Mouse (Mus musculus): Measurements from ENCODE around the gene Ccdc172.
A peak's percentile ranks its signal among the peaks of the same experiment; 100 is the strongest.

Gene Ccdc172

DNA sequence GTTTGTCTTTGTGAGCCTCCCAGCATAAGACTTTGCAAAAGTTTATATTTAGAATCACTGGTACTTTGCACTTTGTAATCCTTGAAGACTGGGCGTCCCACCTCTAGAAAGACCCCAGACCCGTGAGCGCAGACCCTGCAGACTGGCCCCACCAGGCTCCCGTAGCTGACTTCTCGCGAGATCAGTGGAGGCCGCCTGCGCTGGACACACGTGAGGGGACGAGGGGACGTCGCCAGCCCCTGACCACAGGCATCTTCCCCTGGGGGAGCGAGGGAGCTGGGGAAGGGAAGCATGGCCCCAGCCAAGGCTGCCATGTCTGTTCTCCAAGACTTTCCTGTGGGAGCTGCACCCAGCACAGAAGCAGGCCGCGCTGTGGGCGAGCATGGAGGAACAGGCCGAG is at the start of gene Ccdc172:
Ccdc172 (plus strand) TSS at position 176 of the 400 bp plus-strand sequence.
- DNase-seq (ENCODE audit: low spot score): no peak

DNA sequence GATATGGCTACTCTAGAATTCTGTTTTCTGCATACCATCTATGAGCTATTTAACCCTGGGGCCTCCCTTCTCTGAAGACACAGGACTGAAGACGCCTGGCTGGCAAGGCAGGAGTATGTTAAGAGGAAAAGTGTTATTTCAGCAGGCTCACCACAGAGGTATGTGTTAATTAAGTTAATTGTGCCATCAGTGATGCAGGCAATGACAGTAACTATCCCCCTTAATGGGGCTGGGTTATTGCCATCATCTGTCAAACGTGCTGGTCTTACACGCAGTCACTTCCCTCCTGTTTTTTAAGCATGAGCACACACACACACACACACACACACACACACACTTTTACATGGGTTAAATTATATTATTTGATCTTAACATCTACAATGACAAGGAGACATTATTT is 48.0 kb upstream of the Ccdc172 start:
- no peak for DNase-seq (ENCODE audit: low spot score)

DNA sequence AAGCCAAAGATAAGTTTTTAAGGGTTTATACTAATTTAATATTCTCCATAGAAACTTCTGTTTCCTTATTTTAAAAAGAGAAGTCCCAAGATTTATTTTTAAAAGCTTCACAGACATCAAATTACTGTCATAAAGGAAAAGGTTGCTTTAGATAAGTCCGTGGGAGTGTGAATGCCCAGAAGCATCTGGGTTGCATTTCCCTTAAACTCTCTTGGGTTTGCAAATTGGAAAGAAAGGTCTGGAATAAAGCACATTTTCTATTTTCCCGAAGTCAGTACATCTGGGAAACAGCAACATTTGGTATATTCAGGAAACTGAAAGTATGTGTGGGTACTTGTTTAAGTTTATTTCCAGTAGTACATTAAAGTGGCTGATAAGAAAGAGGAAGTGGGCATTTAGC is 43.5 kb upstream of the Ccdc172 start:
- no peak for DNase-seq (ENCODE audit: low spot score)

DNA sequence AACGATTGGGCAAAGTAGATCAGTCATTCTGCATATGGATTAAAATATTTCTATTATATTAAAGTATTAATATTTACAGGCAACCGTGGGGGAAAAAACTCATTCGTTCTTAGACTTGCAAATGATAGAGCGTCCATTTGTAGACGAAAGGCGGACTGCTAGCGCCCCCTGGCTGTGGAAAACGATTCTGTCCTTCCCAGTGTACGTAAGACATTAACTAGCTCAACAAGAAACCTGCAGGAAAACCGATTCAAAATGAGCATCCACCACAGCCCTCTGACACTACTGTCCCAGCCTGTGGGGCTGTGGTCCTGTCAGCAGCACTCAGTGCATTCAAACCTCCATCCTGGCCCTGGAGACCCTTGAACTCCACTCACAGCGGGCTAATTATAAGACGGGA is 42.4 kb upstream of the Ccdc172 start:
- peak; percentile 86 for DNase-seq (ENCODE audit: low spot score)

DNA sequence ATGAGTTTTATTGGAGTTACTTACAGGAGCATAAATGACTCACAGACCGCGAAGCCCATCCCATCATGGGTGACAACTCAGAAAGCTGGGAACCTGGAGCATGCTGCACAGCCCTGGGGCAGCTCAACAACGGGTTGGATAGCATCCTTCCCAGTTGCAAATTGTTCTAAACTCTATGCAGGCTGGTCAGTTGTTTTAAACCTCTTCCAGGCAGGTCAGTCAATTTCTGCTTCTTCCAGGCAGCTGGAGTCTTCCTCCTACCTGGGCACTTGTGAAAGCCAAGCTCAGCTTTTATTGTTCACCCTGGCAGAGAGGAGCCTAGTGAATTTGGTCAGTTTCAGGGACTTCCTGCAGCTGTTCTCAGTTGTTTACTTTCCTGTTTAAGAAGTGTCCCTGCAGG is 37.5 kb upstream of the Ccdc172 start:
- no peak for DNase-seq (ENCODE audit: low spot score)

DNA sequence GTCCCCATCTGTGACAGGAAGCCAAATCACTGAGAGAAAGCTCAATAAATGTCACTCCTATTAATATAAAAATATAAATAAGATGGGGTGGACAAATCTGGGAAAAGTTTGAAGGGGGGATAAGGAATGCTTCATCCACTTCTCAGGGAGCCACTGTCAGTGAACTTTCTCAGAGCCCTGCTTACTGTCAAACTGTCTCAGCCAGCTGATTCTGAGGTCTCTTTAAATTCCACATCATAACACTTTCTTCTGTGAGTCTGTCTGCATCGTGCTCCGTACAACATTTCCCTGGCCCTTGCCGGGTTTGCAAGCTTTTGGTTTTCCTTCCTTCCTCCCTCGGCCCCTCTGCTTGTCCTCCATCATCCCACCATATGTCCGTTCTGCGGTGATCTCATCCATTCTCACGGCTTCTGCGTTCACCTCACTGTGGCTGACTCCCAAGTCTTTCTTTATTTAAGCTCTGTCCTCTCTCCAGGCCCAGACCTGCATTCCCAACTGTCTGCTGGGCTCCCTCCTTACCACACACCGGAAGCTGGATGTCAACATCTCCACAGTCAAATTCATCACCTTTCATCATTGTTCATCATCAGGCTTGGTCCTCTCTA is 29.3 kb upstream of the Ccdc172 start:
- no peak for DNase-seq (ENCODE audit: low spot score)

DNA sequence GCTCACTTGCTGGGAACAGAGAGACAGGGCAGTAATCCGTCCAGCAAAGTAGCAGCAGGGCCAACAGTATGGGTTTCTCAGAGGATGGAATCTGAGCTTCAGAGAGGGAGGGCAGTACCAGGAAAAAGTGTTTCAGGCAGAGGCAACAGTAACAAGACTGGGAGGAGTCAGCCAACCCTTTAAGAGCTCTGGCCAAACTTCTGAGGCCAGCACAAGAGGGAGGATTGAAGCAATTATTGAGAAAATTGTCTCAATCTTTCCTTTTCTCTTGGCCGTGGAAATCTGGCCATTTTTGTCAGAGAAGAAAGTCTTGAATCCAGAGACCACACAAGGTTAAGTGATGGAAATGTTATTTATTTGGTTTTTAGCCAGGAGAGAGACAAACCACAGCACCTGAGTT is 25.1 kb upstream of the Ccdc172 start:
- no peak for DNase-seq (ENCODE audit: low spot score)

DNA sequence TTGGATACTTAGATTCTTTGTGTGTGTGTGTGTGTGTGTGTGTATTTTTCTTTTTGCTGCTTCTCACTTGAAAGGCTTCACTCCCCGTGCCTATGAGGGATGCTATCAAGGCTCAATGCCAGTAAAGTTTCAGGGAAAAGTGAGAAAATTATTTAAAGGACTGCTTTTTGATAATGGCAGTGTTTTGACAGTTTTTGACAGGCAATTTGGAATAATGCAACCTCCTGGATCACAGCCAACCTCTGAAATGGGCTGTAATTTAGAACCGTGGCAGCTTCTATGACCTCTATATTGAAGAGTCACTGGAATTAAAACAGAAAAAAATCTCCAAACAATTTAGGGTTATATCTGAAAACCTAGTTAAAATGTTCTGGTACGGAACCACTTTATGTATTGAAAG is 14.7 kb upstream of the Ccdc172 start:
- DNase-seq (ENCODE audit: low spot score): no peak

DNA sequence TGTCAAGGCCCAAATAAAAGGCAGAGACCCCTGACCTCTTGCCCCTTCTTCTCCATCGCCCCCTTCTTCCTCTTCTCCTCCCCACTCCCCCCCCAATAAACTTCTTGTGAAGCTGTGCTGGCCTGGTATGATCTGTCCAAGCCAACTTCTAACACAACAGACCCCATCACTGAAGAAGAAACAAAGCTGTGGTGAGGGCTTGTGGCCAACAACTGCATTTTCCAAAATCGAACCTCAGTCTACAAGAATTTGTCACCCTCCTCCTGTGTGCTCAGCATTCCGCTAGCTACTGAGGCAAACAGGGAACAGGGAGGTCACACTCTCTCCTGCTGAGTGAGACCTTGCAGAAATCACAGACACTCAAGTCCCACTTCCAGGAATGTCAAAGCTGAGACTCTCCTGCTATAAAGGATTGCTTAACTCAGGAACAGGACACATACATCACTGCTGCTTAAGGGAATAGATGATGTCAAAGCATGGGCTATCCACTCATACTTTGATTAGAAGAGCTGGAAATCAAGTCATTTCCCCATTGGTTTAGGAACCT is 12.3 kb upstream of the Ccdc172 start:
- DNase-seq (ENCODE audit: low spot score): no peak

DNA sequence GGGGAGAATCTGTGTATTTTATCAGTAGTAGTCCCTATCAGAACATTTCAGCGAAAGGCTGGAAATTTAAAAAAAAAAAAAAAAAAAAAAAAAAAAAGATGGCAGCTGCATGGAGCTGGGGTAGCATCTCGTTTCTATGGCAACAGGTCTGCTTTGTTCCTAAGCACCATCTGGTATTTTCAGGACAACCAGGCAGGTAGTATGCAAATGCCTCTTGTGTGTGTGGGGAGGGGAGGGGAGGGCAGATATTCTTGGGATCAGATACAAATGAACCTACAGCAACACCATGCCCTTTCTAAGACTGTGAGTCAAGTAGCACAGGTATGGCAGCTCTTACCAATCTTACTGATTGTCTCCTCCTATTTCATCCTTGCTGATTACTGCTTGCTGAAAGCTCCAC is 11.7 kb upstream of the Ccdc172 start:
- no peak for DNase-seq (ENCODE audit: low spot score)

DNA sequence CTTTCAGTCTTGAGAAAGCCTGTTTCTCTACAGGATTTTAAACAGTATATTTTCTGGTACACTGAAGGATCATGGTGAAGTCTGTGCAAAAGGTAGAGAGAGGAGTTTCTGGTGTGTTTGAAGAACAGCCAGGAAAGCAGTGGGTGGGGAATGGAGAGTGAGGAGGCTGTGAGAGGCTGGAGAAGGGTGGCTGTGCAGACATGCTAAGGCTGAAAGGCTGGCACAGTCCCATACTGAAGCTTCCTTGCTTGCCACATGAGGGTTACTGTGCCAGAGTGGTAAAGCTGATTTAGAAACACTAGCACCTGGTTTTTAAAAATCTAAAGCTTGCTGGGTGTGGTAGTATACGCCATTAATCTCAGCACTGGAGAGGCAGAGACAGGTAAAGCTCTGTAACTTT is 9.9 kb downstream of the Ccdc172 start:
- no peak for DNase-seq (ENCODE audit: low spot score)

DNA sequence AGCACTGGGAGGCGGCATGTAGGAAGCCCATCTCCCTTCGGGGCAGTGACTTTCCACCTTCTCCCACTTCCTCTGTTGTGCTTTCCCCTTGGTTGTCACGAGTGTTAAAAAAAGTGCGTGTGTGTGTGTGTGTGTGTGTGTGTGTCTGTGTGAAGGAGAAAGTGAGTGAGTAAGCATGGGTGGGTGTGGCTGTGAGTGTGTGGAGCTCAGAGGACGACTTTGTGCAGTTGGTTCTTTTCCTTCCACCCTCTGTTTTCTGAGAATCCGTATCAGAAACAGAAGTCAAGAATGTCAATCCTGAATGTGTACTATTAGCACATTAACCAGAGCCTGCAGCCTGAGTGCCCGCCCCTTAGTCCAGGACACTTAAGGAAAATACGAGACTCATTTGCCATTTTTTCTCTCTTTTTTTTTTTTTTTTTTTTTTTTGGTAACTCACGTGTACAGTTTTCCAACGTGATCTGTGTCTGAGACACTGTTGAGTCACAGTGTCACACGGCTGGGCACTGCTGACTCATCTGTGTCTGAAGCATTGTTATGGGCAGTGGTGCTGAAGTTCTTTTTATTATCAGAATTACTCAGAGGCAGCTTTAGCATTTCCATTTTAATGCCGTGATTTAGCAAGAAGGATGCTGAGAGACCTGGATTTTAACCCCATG is 12.1 kb downstream of the Ccdc172 start:
- no peak for DNase-seq (ENCODE audit: low spot score)

DNA sequence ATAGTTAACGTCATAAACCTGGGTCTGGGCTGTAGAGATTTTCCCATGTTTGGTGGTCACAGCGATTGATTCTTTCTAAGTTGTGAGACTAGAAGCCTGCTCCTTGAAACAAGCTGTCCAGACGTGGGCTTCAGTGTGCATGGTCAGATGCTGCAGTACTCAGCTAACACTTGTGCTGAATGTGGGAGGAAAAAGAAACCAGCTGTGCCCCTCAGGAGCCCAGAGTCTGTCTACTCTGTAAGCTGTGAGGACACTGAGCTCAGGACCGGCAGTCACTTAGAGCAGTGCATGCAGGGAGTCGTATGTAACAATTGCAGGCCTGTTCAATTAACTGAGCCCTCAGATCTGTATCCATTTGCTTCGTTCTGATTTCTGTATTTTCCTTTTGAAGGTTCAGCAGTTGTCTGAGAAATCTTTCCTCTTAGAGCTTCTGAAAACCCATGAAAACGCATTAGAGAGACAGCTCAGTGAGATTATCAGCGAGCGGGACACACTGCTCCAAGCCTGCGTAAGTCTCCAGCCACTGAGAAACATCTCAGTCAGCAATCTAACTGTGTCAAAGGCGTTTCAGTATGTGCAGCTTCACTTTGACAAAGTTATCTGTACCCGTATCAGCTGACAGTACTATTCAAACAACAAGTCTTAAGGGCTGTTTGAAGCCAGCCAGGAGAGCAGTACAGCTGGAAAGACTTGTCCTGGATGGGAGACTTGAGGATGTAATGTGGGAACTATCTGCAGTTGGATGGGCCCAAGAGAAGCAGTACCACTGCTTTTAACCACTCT is 13.9 kb downstream of the Ccdc172 start:
- DNase-seq (ENCODE audit: low spot score): no peak

DNA sequence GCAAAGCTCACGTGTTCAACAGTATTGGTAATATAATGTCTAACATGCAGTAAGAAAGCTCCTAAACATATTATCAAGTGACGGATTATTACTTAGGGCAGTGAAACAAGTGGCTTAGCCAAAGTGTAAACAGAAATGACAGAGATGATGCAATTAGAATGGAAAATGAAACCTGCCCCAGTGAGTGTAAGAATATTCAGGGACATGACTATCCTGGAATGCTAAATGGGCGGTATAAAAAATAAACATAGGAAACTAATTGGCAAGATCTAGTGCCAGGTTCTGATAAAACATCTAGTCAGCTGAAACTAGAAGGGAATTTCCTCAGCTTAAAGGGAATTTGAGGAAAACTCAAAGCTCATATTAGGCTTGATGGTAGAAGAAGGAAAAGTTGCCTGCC is 21.3 kb downstream of the Ccdc172 start:
- no peak for DNase-seq (ENCODE audit: low spot score)

DNA sequence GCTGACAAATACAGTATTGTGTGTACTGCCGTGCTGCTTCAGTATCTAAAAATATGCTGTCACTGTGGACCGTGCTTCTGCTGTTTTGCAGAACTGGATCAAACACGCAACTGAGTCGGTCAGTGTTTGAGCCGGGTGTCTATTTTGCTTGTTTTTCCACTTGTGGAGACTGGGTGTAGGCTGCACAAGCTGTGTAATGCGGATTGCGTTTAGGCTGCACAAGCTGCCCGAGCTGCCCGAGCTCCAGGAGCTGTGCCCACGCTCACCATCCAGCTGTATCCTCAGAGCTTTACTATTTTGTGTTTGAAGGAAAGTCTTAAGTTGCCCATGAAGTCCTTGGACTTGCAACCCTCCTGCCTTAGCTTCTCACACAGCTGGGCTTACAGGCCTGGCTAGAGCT is 24.9 kb downstream of the Ccdc172 start:
- no peak for DNase-seq (ENCODE audit: low spot score)

DNA sequence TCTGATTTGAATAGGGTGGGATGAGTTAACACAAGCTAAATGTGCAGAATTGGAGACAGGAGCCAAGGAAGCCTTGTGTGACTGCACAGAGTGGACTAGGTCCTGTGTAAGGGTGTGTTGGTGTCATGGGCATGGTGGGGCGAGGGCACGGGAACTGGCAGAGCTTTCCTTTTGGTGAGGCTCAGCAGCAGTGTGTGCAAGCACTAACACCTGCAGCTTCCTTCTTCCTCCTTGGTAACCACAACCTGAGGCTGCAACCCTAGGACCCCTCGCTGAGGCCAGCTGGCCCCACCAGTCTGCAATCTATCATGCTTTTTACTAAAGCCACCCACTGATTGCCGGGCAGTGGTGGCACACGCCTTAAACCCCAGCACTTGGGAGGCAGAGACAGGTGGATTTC is 28.6 kb downstream of the Ccdc172 start:
- DNase-seq (ENCODE audit: low spot score): no peak

DNA sequence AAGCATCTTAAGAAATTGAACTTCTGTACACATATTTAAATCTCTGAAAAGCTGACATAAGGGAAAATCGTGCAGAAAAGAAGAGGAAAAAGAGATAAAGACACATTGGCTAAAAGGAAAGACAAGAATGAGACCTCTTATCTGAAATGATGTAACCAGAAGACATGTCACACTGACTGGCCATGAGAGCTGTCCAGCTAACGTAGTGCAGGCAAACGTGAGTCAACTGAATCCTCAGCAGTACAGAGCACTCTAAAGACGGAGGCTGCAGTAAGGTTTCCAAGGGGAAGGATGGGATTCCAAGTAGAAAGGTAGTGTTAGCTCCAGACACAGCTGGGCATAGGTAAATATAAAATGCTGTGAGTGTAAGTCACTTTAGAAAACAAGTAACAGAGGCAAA is 36.6 kb downstream of the Ccdc172 start:
- DNase-seq (ENCODE audit: low spot score): no peak

DNA sequence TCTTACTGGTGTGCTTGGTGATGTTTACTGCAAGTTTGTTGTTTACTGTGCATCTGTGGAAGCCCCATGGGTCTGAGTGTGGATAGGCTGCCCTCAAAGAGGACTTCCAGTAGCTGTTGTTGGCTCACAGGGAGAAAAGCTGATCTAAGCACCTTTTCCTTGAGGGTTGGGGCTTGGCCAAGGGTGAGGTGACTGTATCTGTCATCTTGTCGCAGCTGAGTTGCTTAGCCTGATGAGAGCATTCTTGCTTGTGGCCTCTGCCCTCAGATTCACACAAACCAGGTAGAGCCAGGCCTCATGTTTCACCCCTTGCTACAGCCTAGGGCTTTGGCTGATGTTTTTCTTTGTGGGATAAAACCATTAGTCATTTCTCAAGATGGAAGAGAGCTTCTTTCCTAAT is 38.7 kb downstream of the Ccdc172 start:
- no peak for DNase-seq (ENCODE audit: low spot score)

DNA sequence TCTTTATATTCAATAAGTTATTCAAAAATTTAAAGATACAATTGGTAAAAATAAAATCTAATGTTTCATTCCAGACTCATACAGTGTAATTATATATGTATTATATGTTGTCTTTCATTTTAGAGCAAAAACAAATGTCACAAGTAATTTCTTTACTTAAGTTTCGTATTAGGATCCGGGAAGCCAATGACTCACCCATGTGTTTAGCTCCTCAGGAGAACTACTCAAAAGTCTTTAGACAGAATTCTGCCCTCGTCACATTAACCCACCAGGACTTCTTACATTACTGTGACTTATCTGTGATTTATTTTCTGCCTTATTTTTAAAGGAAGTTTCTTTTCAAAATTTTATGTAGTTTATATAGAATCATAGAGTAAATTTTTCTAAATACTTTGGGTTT is 39.1 kb downstream of the Ccdc172 start:
- DNase-seq (ENCODE audit: low spot score): no peak

DNA sequence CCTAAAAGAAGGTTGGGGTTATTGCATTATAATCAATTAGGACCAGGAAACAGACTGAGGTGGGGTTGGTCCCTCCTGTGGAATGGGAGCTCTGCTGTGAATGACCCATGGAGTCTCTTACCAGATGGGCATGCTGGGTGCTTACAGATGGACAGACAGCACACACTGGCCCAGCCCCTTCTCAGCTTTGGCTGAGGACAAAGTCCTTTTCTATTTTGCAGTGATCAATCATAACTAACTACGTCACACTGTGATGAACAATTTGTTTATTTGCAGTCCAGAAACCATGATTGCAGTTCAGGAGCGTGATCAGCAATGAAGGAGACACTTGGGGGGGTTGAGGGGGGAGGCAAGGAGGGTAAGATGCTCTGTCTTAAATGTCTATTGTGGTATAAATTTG is 43.2 kb downstream of the Ccdc172 start:
- no peak for DNase-seq (ENCODE audit: low spot score)

DNA sequence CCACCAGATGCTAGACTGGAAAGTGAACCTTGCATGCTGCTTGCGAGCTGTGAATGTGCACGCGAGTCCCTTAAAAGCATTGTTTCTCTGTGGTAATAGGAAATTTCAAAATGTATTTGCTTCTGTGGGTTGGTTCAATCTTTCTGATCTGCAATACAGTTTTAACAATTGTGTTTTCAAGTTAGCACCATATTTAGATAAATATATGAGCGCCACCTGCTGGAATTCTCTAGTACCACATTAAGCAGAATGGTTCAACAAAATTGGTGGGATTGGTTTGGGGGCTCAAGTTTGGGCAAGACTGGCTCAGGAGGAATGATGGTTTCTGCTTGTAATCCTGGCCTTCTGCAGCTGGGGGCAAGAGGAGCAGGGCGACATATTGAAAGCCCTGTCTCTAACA is 46.6 kb downstream of the Ccdc172 start:
- DNase-seq (ENCODE audit: low spot score): peak; percentile 35

DNA sequence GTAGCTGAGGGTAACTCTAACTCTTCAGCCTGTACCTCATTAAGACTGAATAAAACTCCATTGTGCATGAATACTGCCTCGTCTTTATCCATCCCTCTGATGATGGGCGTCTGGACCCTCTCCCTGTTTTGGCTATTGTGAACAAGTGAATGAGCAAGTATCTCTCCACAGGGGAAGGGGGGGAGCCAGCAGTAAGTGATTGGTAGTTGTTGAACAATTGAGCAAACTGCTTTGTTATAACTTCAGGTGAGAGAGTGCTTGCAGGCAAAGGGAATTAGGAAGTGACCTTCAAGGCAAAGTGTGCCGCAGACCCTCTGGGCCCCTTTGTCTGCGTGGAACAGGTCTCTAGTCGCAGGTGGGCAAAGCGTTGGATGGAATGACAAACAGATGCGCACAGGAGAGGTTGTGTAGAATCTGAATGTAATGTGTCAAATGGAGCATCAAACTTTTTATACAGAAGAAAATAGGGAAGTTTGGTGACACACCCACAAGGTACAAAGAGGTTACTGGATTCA is 50.6 kb downstream of the Ccdc172 start:
- no peak for DNase-seq (ENCODE audit: low spot score)

DNA sequence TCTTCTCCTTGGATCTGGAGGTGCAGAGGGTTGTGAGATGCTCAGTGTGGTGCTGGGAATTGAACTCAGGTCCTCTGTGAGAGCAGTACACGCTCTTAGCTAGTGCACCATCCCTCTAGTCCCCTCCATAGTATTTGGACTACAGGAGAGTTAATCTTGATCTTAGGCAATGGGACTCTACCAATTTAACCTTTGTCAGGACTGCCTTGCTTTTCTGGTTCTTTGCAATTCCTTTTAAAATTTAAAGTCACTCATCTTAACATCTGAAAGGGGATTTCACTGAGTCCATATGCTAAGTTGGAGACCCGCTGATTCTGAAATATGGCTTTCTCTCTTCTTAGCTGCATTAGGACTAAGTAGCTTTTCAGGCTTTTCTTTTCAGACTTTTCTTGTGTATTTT is 59.8 kb downstream of the Ccdc172 start:
- no peak for DNase-seq (ENCODE audit: low spot score)
